Mouse (Mus musculus): ENCODE results near the gene Ccdc142.

The Ccdc142 gene

GRCm38 (mm10) chr6:83140044-83140443 lies 38.6 kb downstream of the Ccdc142 start:
- no peak for DNase-seq (ENCODE audit: low read depth, low spot score)

GRCm38 (mm10) chr6:83141636-83142035 lies 40.2 kb downstream of the Ccdc142 start:
- no peak for DNase-seq (ENCODE audit: low read depth, low spot score)

DNA sequence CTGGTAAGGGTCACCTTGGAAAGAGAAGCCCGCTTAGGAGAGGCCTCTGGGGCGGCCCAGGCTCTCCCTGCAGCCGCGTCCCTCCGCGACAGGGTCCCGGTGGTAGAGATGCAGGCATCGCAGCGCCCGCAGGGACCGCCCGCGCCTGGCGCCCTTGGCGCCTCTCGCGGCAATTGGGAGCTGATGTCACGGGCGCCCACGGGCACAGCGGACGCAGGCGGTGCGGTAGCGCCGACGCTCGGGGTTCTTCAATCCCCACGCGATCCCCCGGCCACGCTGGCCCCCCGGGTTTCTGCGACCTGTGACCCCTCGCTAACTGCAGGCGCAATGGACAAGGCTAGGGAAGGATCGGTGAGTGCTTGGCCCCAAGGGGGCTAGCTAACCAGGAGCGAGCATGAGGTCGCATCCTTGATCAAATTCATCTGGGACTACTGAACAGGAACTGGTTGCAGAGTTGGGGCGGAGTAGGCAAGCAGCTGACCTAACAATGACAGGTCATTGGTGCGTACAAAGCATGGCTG lies 40.9 kb downstream of the Ccdc142 start:
- DNase-seq (ENCODE audit: low read depth, low spot score), result no peak

DNA sequence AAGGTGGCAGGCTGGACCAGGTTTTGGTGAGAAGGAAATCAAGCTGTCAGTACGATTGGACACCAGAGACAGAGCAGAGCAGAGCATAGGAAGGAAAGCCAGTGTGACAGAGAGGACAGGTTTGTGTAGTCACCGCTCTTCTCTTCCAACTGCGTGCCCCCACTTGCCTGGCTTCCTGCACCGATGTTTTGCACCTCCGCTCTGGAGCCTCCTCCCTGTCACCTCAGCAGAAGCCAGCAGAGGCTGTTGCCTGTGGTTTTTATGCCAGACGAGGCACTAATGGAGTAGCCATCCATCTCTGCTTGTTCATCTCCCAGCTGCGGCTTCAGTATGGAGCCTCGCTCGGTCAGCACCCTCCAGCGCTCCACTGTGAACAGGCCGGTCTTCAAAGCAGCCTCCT lies 41.5 kb downstream of the Ccdc142 start:
- DNase-seq (ENCODE audit: low read depth, low spot score), result no peak

DNA sequence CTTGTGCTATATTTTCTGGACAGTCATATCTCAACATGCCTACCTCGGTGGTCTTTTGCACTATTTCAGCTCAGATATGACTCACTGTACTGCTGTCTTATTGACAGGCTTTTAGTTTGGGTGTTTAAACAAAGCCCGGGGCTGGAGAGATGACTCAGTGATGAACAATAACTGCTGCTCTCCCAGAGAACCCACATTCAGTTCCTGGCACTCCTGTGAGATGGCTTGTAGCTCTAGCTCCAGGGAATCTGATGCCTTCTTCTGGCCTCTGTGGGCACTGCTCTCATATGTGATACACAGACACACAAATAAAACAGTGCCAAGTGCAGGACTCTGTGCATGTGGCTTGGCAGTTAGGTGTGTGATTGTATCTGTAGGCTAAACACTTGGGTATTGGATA lies 43.8 kb downstream of the Ccdc142 start:
- no peak for DNase-seq (ENCODE audit: low read depth, low spot score)

DNA sequence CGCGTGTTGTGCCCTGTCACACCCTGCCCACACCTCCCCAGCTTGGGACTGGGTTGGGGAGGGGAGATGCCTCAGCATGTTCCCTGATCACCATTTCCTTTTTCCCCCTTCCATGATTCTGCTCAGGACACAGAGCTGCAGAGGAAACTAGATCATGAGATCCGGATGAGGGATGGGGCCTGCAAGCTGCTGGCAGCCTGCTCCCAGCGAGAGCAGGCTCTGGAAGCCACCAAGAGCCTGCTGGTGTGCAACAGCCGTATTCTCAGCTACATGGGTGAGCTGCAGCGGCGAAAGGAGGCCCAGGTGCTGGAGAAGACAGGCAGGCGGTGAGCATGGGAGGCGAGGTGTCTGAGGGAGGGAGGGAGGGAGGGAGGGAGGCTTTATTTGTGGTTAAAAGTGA lies 44.4 kb downstream of the Ccdc142 start:
- no peak for DNase-seq (ENCODE audit: low read depth, low spot score)

- no peak for DNase-seq (ENCODE audit: low read depth, low spot score)
Observed at GRCm38 (mm10) chr6:83147280-83147679, 45.9 kb downstream of the Ccdc142 start.

DNA sequence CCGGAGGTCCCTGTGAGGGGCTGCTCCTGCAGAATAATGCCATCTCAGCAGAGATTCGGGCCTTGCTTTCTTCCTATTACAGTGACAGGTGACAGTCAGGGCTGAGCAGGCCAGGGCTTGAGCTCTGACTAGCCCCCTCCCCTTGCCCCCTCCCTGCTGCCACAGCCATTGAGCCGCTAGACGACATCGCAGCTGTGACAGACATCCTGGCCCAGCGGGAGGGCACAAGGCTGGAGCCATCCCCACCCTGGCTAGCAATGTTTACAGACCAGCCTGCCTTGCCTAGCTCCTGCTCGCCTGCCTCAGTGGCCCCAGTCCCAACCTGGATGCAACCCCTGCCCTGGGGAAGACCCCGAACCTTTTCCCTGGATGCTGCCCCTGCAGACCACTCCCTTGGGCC lies 50.3 kb downstream of the Ccdc142 start:
- DNase-seq (ENCODE audit: low read depth, low spot score), result no peak

DNA sequence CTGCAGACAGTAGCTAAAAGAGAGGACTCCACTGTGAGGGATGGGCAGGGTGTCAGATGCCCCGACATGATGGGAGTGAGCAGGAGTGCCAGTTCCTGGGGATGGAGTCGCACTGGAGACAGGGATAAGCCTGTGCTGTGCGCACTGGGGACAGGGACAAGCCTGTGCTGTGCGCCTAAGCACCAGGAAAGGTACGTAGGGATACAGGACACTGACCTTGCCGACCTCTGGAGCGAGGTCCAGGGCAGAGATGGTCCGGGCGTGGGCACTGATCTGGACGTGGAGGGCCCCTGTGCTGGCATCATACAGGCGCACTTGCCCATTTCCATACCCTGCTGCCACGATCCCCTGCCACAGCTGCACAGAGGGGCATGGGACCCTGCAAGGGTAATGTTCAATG lies 51.6 kb downstream of the Ccdc142 start:
- DNase-seq (ENCODE audit: low read depth, low spot score), result no peak

DNA sequence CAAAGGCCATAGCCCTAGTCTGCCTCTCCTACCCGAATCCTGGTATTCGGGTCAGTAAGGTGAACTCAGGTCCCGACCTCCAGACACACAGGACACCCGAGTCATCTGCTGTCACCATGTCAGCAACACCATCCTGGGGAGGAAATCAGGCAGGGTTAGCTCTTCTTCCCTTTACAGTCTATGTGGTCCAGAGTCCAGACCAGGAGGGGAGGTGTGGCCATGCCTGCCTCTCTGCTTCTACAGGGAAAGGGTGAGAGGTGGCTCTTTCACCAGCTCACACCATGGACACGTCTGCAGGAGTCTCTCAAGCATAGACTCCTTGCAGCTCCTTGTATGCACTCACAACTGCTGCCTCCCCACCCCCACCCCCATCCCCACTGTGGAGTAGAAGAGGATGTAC lies 52.1 kb downstream of the Ccdc142 start:
- DNase-seq (ENCODE audit: low read depth, low spot score), result no peak

GRCm38 (mm10) chr6:83155552-83156238 lies 54.3 kb downstream of the Ccdc142 start:
- no peak for DNase-seq (ENCODE audit: low read depth, low spot score)

GRCm38 (mm10) chr6:83156259-83156684 lies 54.9 kb downstream of the Ccdc142 start, which contains the start of the genes Wdr54 and 1700003E16Rik:
TSS of gene Wdr54 (minus strand) at chr6:83156397.
TSS of gene 1700003E16Rik (plus strand) at chr6:83156404.
- no peak for DNase-seq (ENCODE audit: low read depth, low spot score)

Data from WW6 (cell line).